Mouse (Mus musculus) embryonic facial prominence, embryonic 13.5 days (tissue): Measurements from ENCODE around the gene Tuba8. TPM values are rescaled to one million over a fixed set of nuclear protein-coding genes. Genes with fewer than 3 reads are reported as not detected.
A peak's percentile ranks its signal among the peaks of the same experiment; 100 is the strongest.

Experiments used
- ATAC-seq: fragments of 200-750 bp; cut with Nextera tagmentation; 2 replicates; pipeline ENCODE4 v1.8.0; 2017; ENCODE audit warnings: low read depth; ENCODE audit not compliant: insufficient number of reproducible peaks, insufficient read depth, low FRiP score, low TSS enrichment
- H3K27ac ChIP-seq: fragments of 300-500 bp; sonication (generic); 2 replicates; pipeline ENCODE4 v1.5.1; 2015; ENCODE audit warnings: moderate library complexity, mild to moderate bottlenecking, inconsistent platforms
- H3K27me3 ChIP-seq: fragments of 300-500 bp; sonication (generic); 2 replicates; pipeline ENCODE4 v1.6.1; 2015; ENCODE audit warnings: mild to moderate bottlenecking, inconsistent platforms
- H3K36me3 ChIP-seq: fragments of 300-500 bp; sonication (generic); 2 replicates; pipeline ENCODE4 v1.6.1; 2015; ENCODE audit warnings: mild to moderate bottlenecking, inconsistent platforms
- H3K4me1 ChIP-seq: fragments of 300-500 bp; sonication (generic); 2 replicates; pipeline ENCODE4 v1.6.1; 2015; ENCODE audit warnings: inconsistent platforms
- H3K4me2 ChIP-seq: fragments of 300-500 bp; sonication (generic); 2 replicates; pipeline ENCODE4 v1.6.1; 2015; ENCODE audit warnings: moderate library complexity, mild to moderate bottlenecking, inconsistent platforms
- H3K4me3 ChIP-seq: fragments of 300-500 bp; sonication (generic); 2 replicates; pipeline ENCODE4 v1.5.1; 2015; ENCODE audit warnings: mild to moderate bottlenecking, inconsistent platforms
- H3K9ac ChIP-seq: fragments of 300-500 bp; sonication (generic); 2 replicates; pipeline ENCODE4 v1.6.1; 2015; ENCODE audit warnings: mild to moderate bottlenecking, inconsistent platforms
- H3K9me3 ChIP-seq: fragments of 300-500 bp; sonication (generic); 2 replicates; pipeline ENCODE4 v1.6.1; 2016; ENCODE audit warnings: inconsistent platforms
- WGBS: fragments of 180-500 bp; shearing (Covaris S2); methylation state at CpG from one replicate; pipeline ENCODE4 v1.1.7; 2015; ENCODE audit warnings: mixed read lengths; 5-methylcytosine and 5-hydroxymethylcytosine counted together
- polyA plus RNA-seq: library from polyadenylated mRNA; unstranded; fragments of >200 nt; fragmentation: Nextera tagmentation; extraction: Ambion mirVana; gene quantifications from 2 replicates; pipeline ENCODE4 v1.2.1, GENCODE M21; 2015

Tuba8 gene
- polyA plus RNA-seq, 1 experiment from 2014 or later, result 0.30 TPM

DNA sequence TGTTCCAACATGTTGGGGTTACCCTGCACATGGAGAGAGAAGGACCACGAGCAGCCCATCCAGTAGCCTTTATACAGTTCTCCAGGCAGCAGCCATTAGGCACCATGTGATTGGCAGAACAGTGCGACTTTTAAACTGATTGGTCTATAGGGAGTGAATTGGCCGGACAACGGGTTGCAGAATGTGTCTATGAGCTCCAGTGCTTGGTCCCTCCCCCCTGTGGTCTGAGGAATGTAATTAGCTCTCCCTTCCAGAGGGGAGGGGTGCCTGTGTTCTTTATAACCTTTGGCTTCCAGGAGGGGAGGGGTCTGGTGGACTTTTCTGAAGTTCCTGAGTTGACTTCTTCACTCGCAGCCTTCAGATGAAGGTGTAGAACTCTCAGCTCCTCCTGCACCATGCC lies 8.5 kb upstream of the Tuba8 start:
- Histone ChIP-seq H3K4me2 (no peak overlapping the region), H3K4me3 (no peak overlapping the region), H3K27me3 (no peaks in the 10 kb centered on the region), H3K9ac (no peak overlapping the region), H3K9me3 (0 out of 2 replicates have a peak, but pooled peaks cover 4% of the 10 kb centered on the region), H3K36me3 (0 out of 2 replicates have a peak, but pooled peaks cover under 1% of the 10 kb centered on the region), H3K4me1 (peaks cover 5% of the 10 kb centered on the region; the same call in 1 of the 2 replicates), H3K27ac (no peak overlapping the region)
- WGBS, result 78% methylated on average over 5 of the region's 5 CpGs
- ATAC-seq, result no peak

DNA sequence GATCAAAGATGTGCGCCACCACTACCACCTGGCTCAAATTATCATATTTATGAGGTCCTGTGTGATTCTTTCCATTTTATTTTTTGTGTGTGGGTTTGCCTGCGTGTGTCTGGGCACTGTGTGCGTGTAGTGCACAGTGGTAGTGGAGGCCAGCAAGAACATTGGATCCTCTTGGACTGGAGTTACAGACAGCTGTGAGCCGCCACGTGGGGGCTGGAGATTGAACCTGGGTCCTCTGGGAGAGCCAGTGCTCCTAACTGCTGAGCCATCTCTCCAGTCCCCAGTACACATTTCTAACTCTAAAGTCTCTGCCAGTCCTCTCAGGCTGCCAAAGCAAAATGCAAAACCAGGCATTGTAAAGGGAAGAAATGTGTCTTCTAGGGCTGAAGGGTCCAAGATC lies 4.0 kb upstream of the Tuba8 start:
- H3K36me3 ChIP-seq, result no peaks in the 10 kb centered on the region
- H3K4me3 ChIP-seq, result no peak overlapping the region
- no peak overlapping the region for H3K4me2 ChIP-seq
- no peak overlapping the region for H3K9ac ChIP-seq
- WGBS, result 82% methylated on average over 5 of the region's 5 CpGs
- ATAC-seq, result no peak
- no peak overlapping the region for H3K27ac ChIP-seq
- peaks cover 14% of the 10 kb centered on the region for H3K4me1 ChIP-seq
- peaks cover 8% of the 10 kb centered on the region; the same call in 1 of the 2 replicates for H3K9me3 ChIP-seq
- H3K27me3 ChIP-seq, result peaks cover 25% of the 10 kb centered on the region

DNA sequence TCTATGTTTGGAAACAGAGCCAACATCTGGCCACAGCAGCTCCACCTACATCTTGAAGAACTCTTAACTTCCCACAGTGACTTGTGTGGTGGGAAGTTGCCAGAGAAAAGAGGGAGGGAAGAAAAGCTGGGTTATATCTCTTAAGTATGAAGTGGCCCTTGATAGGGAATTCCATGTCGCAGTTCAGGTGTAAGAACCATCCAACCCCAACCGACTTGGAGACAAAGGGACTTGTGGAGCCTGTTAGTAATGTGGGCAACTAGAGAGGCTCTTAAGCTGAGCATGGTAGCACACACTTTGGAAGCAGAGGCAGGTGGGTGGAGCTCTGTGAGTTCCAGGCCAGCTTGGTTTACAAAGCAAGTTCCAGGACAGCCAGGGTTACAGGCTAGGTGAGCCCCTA lies 912 bp upstream of the Tuba8 start:
- H3K4me2 ChIP-seq, result no peak overlapping the region
- peaks cover 37% of the 10 kb centered on the region for H3K27me3 ChIP-seq
- no peak overlapping the region for H3K4me3 ChIP-seq
- H3K27ac ChIP-seq, result no peak overlapping the region
- H3K9ac ChIP-seq, result no peak overlapping the region
- WGBS, result 85% methylated on average over 2 of the region's 2 CpGs
- H3K36me3 ChIP-seq, result no peaks in the 10 kb centered on the region
- H3K9me3 ChIP-seq, result peaks cover 4% of the 10 kb centered on the region; the same call in 1 of the 2 replicates
- ATAC-seq, result no peak
- peaks cover 19% of the 10 kb centered on the region for H3K4me1 ChIP-seq

DNA sequence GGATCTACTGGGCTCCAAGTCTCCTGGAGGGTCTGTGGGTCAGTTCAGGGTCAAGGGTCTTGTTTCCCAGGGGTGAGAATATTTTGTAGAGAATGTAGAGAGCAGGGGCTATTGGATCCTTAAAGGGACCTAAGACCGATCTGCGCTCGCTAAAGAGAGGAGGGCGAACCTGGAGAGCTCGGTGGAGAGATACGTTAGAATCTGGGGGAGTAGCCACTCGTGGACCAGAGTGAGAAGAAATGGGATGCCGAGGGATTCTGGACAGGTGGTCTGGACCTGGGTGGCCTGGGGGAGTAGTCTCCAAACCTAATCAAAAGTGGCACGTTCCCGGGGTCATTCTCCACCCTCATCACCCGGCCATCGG lies 412 bp downstream of the Tuba8 start:
- WGBS, result 5% methylated on average over 12 of the region's 12 CpGs
- no peak overlapping the region for H3K27ac ChIP-seq

DNA sequence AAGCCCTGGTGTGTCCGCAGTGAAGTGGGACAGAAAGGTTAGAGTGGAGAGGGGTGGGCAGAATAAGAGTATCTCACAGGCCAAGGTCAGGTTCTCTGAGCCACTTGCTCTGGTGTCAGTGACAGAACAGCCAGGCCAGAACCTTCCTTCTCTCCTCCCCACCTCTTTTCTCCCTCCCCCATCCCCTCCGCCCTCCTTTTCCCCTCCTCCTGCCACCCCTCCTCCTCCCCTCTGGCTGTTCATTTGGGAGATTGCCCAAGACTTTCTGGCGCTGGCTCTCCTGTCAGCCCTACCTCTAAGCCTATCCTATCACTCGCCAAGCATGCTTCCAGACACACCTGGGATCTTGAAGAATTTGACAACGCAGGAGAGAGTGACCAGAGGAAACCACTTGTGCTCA lies 1.2 kb downstream of the Tuba8 start:
- peak overlapping the region; percentile 43; the same call in 1 of the 2 replicates for H3K4me3 ChIP-seq
- ATAC-seq, result no peak
- no peaks in the 10 kb centered on the region for H3K36me3 ChIP-seq
- WGBS, result 7% methylated on average over 4 of the region's 5 CpGs
- peaks cover 4% of the 10 kb centered on the region; the same call in 1 of the 2 replicates for H3K9me3 ChIP-seq
- no peak overlapping the region for H3K27ac ChIP-seq
- 0 out of 2 replicates have a peak overlapping the region, but pooled peaks have one; percentile 60 for H3K9ac ChIP-seq
- H3K4me2 ChIP-seq, result peak overlapping the region; percentile 80; the same call in 1 of the 2 replicates
- H3K27me3 ChIP-seq, result peaks cover 37% of the 10 kb centered on the region
- peaks cover 19% of the 10 kb centered on the region for H3K4me1 ChIP-seq

More for the DNA sequence above, 412 bp downstream of the Tuba8 start:
- Histone ChIP-seq H3K4me1 (peaks cover 19% of the 10 kb centered on the region), H3K9ac (peak overlapping the region; percentile 60), H3K4me3 (peak overlapping the region; percentile 43), H3K36me3 (no peaks in the 10 kb centered on the region), H3K27me3 (peaks cover 37% of the 10 kb centered on the region), H3K4me2 (peak overlapping the region; percentile 80), H3K9me3 (peaks cover 4% of the 10 kb centered on the region; the same call in 1 of the 2 replicates)
- no peak for ATAC-seq

DNA sequence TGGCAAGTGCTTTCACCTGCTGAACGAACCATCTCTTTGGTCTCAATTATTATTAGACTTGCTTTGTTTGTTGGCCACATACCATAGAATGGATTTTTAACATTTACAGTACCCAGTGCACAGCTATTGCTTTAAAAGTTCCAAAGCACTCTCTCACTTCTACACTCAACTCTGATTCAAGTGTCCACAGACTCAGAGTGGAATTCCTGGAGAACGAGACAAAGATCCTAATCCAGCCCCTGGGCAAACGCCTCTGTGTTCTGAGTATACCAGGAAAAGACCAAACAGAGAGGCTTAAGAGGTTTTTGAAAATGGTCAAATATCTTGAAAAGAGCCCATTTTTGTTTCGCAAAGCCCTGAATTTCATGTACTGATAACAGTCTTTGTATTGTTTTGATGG lies 2.5 kb downstream of the Tuba8 start:
- peaks cover 37% of the 10 kb centered on the region for H3K27me3 ChIP-seq
- no peak overlapping the region for H3K27ac ChIP-seq
- peaks cover 3% of the 10 kb centered on the region; the same call in 1 of the 2 replicates for H3K9me3 ChIP-seq
- H3K4me3 ChIP-seq, result no peak overlapping the region
- H3K4me2 ChIP-seq, result no peak overlapping the region
- WGBS, result 62% methylated on average over 4 of the region's 4 CpGs
- ATAC-seq, result no peak
- no peaks in the 10 kb centered on the region for H3K36me3 ChIP-seq
- no peak overlapping the region for H3K9ac ChIP-seq
- peaks cover 19% of the 10 kb centered on the region for H3K4me1 ChIP-seq

DNA sequence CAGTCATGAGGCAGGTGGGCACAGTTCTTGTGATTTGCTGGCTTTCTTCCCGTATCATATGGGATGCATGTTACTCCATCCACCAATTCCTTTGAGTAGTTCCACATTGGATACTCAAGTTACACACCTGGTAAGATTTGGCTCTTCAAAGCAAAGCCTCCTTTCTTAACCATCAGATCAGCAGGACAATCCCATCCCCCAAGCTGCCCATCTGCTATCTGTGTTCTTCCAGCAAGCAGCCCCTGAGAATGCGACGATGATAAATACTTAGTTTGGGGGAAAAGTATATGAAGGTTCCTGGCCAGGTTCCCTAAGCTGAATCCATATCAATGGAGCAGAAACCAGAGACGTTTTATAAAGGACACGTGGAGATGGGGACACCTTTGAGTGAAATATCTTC lies 3.7 kb downstream of the Tuba8 start:
- Histone ChIP-seq H3K27ac (no peak overlapping the region), H3K9ac (no peak overlapping the region), H3K27me3 (peaks cover 34% of the 10 kb centered on the region), H3K4me2 (no peak overlapping the region), H3K9me3 (no peaks in the 10 kb centered on the region), H3K4me1 (peaks cover 19% of the 10 kb centered on the region), H3K36me3 (no peaks in the 10 kb centered on the region), H3K4me3 (no peak overlapping the region)
- ATAC-seq, result no peak
- 81% methylated on average over 5 of the region's 5 CpGs for WGBS

GRCm38 (mm10) chr6:121214667-121215330 lies 4.3 kb downstream of the Tuba8 start:
- H3K27me3 ChIP-seq, result peaks cover 28% of the 10 kb centered on the region
- WGBS, result 84% methylated on average over 8 of the region's 8 CpGs
- ATAC-seq, result no peak
- no peak overlapping the region for H3K9ac ChIP-seq
- H3K36me3 ChIP-seq, result no peaks in the 10 kb centered on the region
- peaks cover 19% of the 10 kb centered on the region for H3K4me1 ChIP-seq
- H3K4me3 ChIP-seq, result no peak overlapping the region
- H3K9me3 ChIP-seq, result no peaks in the 10 kb centered on the region
- no peak overlapping the region for H3K4me2 ChIP-seq
- H3K27ac ChIP-seq, result no peak overlapping the region

DNA sequence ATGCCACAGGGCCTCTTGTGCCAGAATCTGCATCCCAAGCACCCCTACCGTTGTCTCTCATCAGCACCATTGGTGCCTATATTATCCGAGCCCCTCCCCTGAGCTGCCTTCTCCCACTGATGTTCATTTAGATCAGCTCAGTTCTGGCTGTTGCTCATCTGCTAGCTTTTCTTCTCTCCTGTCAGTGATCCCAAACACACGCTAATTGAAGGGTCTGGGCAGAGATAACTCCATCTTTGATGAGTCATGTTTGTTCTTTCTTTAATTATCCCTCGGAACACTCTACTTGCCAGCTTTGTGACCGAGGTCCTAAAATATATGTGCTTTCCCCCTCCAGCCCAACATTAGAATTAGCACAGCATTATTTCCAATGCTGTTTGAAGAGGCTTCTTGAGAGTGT lies 4.8 kb downstream of the Tuba8 start:
- Histone ChIP-seq H3K4me1 (peaks cover 16% of the 10 kb centered on the region), H3K9me3 (no peaks in the 10 kb centered on the region), H3K27me3 (peaks cover 23% of the 10 kb centered on the region), H3K4me3 (no peak overlapping the region), H3K27ac (no peak overlapping the region), H3K4me2 (no peak overlapping the region), H3K36me3 (no peaks in the 10 kb centered on the region), H3K9ac (no peak overlapping the region)
- WGBS, result 80% methylated on average over 5 of the region's 5 CpGs
- no peak for ATAC-seq

- peaks cover 11% of the 10 kb centered on the region for H3K4me1 ChIP-seq
- peaks cover 17% of the 10 kb centered on the region for H3K27me3 ChIP-seq
- no peak overlapping the region for H3K27ac ChIP-seq
- H3K9me3 ChIP-seq, result no peaks in the 10 kb centered on the region
- H3K4me3 ChIP-seq, result no peak overlapping the region
- H3K36me3 ChIP-seq, result no peaks in the 10 kb centered on the region
- WGBS, result 86% methylated on average over 6 of the region's 6 CpGs
- no peak for ATAC-seq
- H3K4me2 ChIP-seq, result no peak overlapping the region
- no peak overlapping the region for H3K9ac ChIP-seq
Observed at GRCm38 (mm10) chr6:121215896-121216295, 5.4 kb downstream of the Tuba8 start.

DNA sequence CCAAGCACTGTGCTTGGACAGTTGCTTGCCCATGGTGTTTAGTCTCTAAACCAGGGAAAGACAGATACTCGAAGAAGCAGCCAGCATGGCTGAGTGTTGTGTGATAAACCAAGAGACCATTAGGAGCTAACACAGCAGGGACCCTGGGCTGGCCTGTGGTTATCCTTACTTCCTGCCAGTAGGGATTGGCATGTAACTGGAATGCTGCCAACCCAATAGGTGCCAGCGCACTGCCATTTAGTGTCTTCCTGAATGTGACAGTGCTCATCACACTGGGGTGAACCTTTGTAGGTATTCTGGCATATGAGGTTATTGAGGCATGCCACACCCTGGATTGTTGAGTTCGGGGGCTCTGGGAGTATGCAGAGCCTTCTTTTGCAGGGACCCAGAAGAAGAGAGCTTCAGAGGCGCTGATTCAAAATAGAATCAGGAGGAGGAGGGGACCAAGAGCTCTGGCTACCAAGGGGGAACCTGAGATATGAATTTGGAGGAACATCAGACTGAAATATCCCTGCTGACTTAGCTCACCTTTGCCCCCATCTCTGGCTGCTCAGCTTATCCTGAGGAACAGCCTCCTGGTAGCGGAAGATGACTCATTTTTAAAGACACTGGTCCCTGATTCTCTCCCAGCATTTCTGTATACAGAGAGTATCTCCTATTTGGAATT lies 6.2 kb downstream of the Tuba8 start:
- 84% methylated on average over 5 of the region's 5 CpGs for WGBS

DNA sequence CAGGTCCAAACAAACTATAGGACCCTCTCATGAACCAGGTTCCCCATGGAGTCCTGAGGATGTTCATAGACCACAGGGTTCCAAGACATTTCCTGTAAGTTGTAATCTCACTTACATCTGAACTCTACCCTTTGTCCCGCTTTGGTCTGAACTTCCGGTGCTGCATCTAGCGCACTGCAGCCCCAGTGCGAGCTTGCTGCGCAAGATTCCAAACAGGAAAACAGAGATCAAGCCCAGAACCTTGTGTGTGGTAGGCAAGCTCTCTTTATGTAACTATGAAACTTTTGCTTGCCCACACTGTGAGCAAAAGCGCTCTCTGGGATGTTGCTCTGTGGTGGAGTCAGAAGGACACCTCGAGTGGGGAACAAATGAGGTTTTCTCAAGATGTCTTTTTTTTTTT lies 7.5 kb downstream of the Tuba8 start:
- H3K9ac ChIP-seq, result no peak overlapping the region
- no peak overlapping the region for H3K4me3 ChIP-seq
- no peaks in the 10 kb centered on the region for H3K27me3 ChIP-seq
- H3K4me1 ChIP-seq, result no peaks in the 10 kb centered on the region
- no peak overlapping the region for H3K4me2 ChIP-seq
- no peak overlapping the region for H3K27ac ChIP-seq
- H3K9me3 ChIP-seq, result no peaks in the 10 kb centered on the region
- WGBS, result 82% methylated on average over 7 of the region's 7 CpGs
- no peak; the same call in 1 of the 2 replicates for ATAC-seq
- no peaks in the 10 kb centered on the region for H3K36me3 ChIP-seq

More for the DNA sequence above, 6.2 kb downstream of the Tuba8 start:
- Histone ChIP-seq H3K4me1 (peaks cover 2% of the 10 kb centered on the region; the same call in 1 of the 2 replicates), H3K36me3 (no peaks in the 10 kb centered on the region), H3K4me3 (no peak overlapping the region), H3K27ac (no peak overlapping the region), H3K27me3 (peaks cover 9% of the 10 kb centered on the region), H3K9ac (no peak overlapping the region), H3K9me3 (no peaks in the 10 kb centered on the region), H3K4me2 (no peak overlapping the region)
- ATAC-seq, result no peak
